Mouse (Mus musculus) embryonic facial prominence, embryonic 13.5 days (tissue): Measurements from ENCODE around the gene Oca2. TPM values are rescaled to one million over a fixed set of nuclear protein-coding genes. Genes with fewer than 3 reads are reported as not detected.

Experiments used
- ATAC-seq: fragments of 200-750 bp; cut with Nextera tagmentation; 2 replicates; pipeline ENCODE4 v1.8.0; 2017; ENCODE audit warnings: low read depth; ENCODE audit not compliant: insufficient number of reproducible peaks, insufficient read depth, low FRiP score, low TSS enrichment
- H3K27ac ChIP-seq: fragments of 300-500 bp; sonication (generic); 2 replicates; pipeline ENCODE4 v1.5.1; 2015; ENCODE audit warnings: moderate library complexity, mild to moderate bottlenecking, inconsistent platforms
- H3K27me3 ChIP-seq: fragments of 300-500 bp; sonication (generic); 2 replicates; pipeline ENCODE4 v1.6.1; 2015; ENCODE audit warnings: mild to moderate bottlenecking, inconsistent platforms
- H3K36me3 ChIP-seq: fragments of 300-500 bp; sonication (generic); 2 replicates; pipeline ENCODE4 v1.6.1; 2015; ENCODE audit warnings: mild to moderate bottlenecking, inconsistent platforms
- H3K4me1 ChIP-seq: fragments of 300-500 bp; sonication (generic); 2 replicates; pipeline ENCODE4 v1.6.1; 2015; ENCODE audit warnings: inconsistent platforms
- H3K4me2 ChIP-seq: fragments of 300-500 bp; sonication (generic); 2 replicates; pipeline ENCODE4 v1.6.1; 2015; ENCODE audit warnings: moderate library complexity, mild to moderate bottlenecking, inconsistent platforms
- H3K4me3 ChIP-seq: fragments of 300-500 bp; sonication (generic); 2 replicates; pipeline ENCODE4 v1.5.1; 2015; ENCODE audit warnings: mild to moderate bottlenecking, inconsistent platforms
- H3K9ac ChIP-seq: fragments of 300-500 bp; sonication (generic); 2 replicates; pipeline ENCODE4 v1.6.1; 2015; ENCODE audit warnings: mild to moderate bottlenecking, inconsistent platforms
- H3K9me3 ChIP-seq: fragments of 300-500 bp; sonication (generic); 2 replicates; pipeline ENCODE4 v1.6.1; 2016; ENCODE audit warnings: inconsistent platforms
- WGBS: fragments of 180-500 bp; shearing (Covaris S2); methylation state at CpG from one replicate; pipeline ENCODE4 v1.1.7; 2015; ENCODE audit warnings: mixed read lengths; 5-methylcytosine and 5-hydroxymethylcytosine counted together
- polyA plus RNA-seq: library from polyadenylated mRNA; unstranded; fragments of >200 nt; fragmentation: Nextera tagmentation; extraction: Ambion mirVana; gene quantifications from 2 replicates; pipeline ENCODE4 v1.2.1, GENCODE M21; 2015

The Oca2 gene
- polyA plus RNA-seq, 1 experiment from 2014 or later, result not detected

DNA sequence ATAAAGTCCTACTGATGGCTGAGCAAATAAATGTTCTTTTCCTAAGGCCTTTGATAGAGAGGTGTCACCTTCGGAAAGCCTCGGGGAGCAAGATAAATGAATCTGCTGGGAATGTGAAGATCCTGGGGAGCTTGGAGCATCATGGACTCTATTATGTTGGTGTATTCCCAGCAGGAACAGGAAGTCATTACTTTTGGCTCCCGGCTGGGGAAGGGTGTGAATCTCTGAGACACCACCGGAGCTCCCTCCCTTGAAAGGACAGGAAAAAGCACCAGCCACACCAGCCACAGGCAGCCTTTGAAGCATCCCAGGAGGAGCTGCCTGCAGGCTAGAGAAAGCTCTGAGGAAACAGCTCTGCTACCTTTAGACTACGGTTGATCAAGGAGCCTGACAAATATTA lies 280.2 kb downstream of the Oca2 start:
- Histone ChIP-seq H3K4me3 (no peak overlapping the region), H3K27me3 (no peaks in the 10 kb centered on the region), H3K36me3 (no peaks in the 10 kb centered on the region), H3K9me3 (no peaks in the 10 kb centered on the region), H3K4me2 (no peak overlapping the region), H3K9ac (no peak overlapping the region), H3K27ac (no peak overlapping the region), H3K4me1 (no peaks in the 10 kb centered on the region)
- ATAC-seq, result no peak
- 9% methylated on average over 5 of the region's 5 CpGs for WGBS

DNA sequence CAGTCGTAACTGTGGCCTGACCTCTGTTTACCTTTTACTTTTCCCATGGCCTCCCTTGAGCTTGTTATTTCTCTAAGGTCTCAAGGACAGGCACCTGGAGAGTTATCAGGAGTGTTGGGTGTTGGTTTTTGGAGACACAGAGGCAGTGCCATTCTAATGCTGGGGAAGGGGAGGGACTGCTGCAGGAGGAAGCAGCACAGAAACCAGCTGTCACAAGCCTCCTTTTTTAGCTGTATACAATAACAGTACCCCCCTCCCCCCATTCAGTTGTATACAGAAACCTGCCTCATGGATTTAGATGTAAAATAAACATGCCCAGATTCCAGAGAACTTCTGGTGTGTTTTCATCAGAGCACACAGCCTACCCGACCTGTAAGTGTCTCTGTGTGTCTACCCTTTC lies 295.3 kb downstream of the Oca2 start:
- H3K36me3 ChIP-seq, result no peaks in the 10 kb centered on the region
- no peaks in the 10 kb centered on the region for H3K9me3 ChIP-seq
- no peak overlapping the region for H3K4me3 ChIP-seq
- no peak overlapping the region for H3K9ac ChIP-seq
- H3K4me1 ChIP-seq, result no peaks in the 10 kb centered on the region
- no peaks in the 10 kb centered on the region for H3K27me3 ChIP-seq
- WGBS, result 63% methylated on average over 2 of the region's 2 CpGs
- H3K27ac ChIP-seq, result no peak overlapping the region
- no peak for ATAC-seq
- H3K4me2 ChIP-seq, result no peak overlapping the region

DNA sequence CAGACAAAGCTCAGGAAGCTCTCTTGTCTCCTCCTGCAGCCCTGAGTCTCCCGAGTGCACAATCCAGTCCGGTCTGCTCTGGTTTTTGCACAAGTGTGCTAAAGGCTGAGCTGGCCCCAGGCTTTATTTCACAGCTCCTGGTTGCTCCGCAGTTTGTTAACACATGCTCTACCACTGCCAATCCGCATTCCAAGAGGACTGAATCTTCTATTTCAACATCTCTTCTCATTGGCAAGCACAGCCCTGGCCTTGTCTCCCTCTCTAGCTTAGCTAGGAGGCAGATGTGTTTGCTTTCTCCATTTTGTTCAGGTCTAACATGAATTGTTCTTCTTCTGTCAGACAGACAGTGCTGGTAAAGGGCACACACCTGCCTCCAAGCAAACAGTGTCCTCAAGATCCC lies 309.7 kb downstream of the Oca2 start:
- H3K9me3 ChIP-seq, result no peaks in the 10 kb centered on the region
- no peak overlapping the region for H3K9ac ChIP-seq
- no peaks in the 10 kb centered on the region for H3K36me3 ChIP-seq
- H3K4me2 ChIP-seq, result no peak overlapping the region
- no peak for ATAC-seq
- H3K27ac ChIP-seq, result no peak overlapping the region
- no peak overlapping the region for H3K4me3 ChIP-seq
- 61% methylated on average over 4 of the region's 4 CpGs for WGBS
- H3K4me1 ChIP-seq, result peaks cover 9% of the 10 kb centered on the region; the same call in 1 of the 2 replicates
- H3K27me3 ChIP-seq, result no peaks in the 10 kb centered on the region

- H3K9me3 ChIP-seq, result no peaks in the 10 kb centered on the region
- no peak overlapping the region for H3K27ac ChIP-seq
- H3K9ac ChIP-seq, result no peak overlapping the region
- H3K36me3 ChIP-seq, result no peaks in the 10 kb centered on the region
- peaks cover 9% of the 10 kb centered on the region; the same call in 1 of the 2 replicates for H3K4me1 ChIP-seq
- WGBS, result 5% methylated on average over 1 of the region's 1 CpGs
- H3K27me3 ChIP-seq, result no peaks in the 10 kb centered on the region
- H3K4me2 ChIP-seq, result no peak overlapping the region
- H3K4me3 ChIP-seq, result no peak overlapping the region
- no peak for ATAC-seq
These were observed 312.2 kb downstream of the Oca2 start for GRCm38 (mm10) chr7:56551804-56552203.

Other genes starting within 250 kb of the Oca2 start
- 9.8 and 10.3 TPM in 2 replicates for gene Nipa1, start 219.8 kb upstream of the Oca2 start, polyA plus RNA-seq
- 32.3 and 32.5 TPM in 2 replicates for gene Herc2, start 189.6 kb upstream of the Oca2 start, polyA plus RNA-seq